Mouse (Mus musculus) limb, embryonic 15.5 days (tissue): ENCODE data around the gene Adk. TPM values are rescaled to one million over a fixed set of nuclear protein-coding genes. Genes with fewer than 3 reads are reported as not detected.

Experiments
- ATAC-seq: fragments of 200-750 bp; cut with Nextera tagmentation; 2 replicates; pipeline ENCODE4 v1.8.0; 2017; ENCODE audit warnings: low read depth, moderate TSS enrichment; ENCODE audit not compliant: insufficient number of reproducible peaks, low FRiP score, low TSS enrichment
- H3K27ac ChIP-seq: fragments of 300-500 bp; sonication (generic); 2 replicates; pipeline ENCODE4 v1.5.1; 2015; ENCODE audit warnings: moderate library complexity, mild to moderate bottlenecking, inconsistent platforms
- H3K27me3 ChIP-seq: fragments of 300-500 bp; sonication (generic); 2 replicates; pipeline ENCODE4 v1.6.1; 2015; ENCODE audit warnings: inconsistent platforms
- H3K36me3 ChIP-seq: fragments of 300-500 bp; sonication (generic); 2 replicates; pipeline ENCODE4 v1.6.1; 2015; ENCODE audit warnings: inconsistent platforms
- H3K4me1 ChIP-seq: fragments of 300-500 bp; sonication (generic); 2 replicates; pipeline ENCODE4 v1.6.1; 2015; ENCODE audit warnings: inconsistent platforms
- H3K4me2 ChIP-seq: fragments of 300-500 bp; sonication (generic); 2 replicates; pipeline ENCODE4 v1.6.1; 2015; ENCODE audit warnings: mild to moderate bottlenecking, inconsistent platforms
- H3K4me3 ChIP-seq: fragments of 300-500 bp; sonication (generic); 2 replicates; pipeline ENCODE4 v1.5.1; 2015; ENCODE audit warnings: mild to moderate bottlenecking, inconsistent platforms
- H3K9ac ChIP-seq: fragments of 300-500 bp; sonication (generic); 2 replicates; pipeline ENCODE4 v1.6.1; 2015; ENCODE audit warnings: inconsistent platforms
- H3K9me3 ChIP-seq: fragments of 300-500 bp; sonication (generic); 2 replicates; pipeline ENCODE4 v1.6.1; 2016; ENCODE audit warnings: inconsistent platforms
- WGBS: fragments of 180-500 bp; shearing (Covaris S2); methylation state at CpG from one replicate; pipeline ENCODE4 v1.1.7; 2015; 5-methylcytosine and 5-hydroxymethylcytosine counted together
- polyA plus RNA-seq: library from polyadenylated mRNA; unstranded; fragments of >200 nt; fragmentation: Nextera tagmentation; extraction: Ambion mirVana; gene quantifications from 2 replicates; pipeline ENCODE4 v1.2.1, GENCODE M21; 2015

Adk gene
- polyA plus RNA-seq, 1 experiment from 2014 or later, result 148 TPM

- no peaks in the 10 kb centered on the region for H3K27me3 ChIP-seq
- no peaks in the 10 kb centered on the region for H3K9me3 ChIP-seq
- no peak for ATAC-seq
- no peaks in the 10 kb centered on the region for H3K36me3 ChIP-seq
- H3K4me2 ChIP-seq, result no peak overlapping the region
- H3K4me3 ChIP-seq, result no peak overlapping the region
- H3K27ac ChIP-seq, result no peak overlapping the region
- H3K9ac ChIP-seq, result no peak overlapping the region
- WGBS, result 72% methylated on average over 11 of the region's 11 CpGs
- H3K4me1 ChIP-seq, result no peaks in the 10 kb centered on the region
Observed at GRCm38 (mm10) chr14:21335691-21336314, 283.4 kb downstream of the Adk start.

- 56% methylated on average over 4 of the region's 4 CpGs for WGBS
- no peaks in the 10 kb centered on the region for H3K27me3 ChIP-seq
- H3K4me1 ChIP-seq, result no peaks in the 10 kb centered on the region
- H3K9me3 ChIP-seq, result no peaks in the 10 kb centered on the region
- no peak overlapping the region for H3K4me2 ChIP-seq
- H3K36me3 ChIP-seq, result no peaks in the 10 kb centered on the region
- ATAC-seq, result no peak
- no peak overlapping the region for H3K27ac ChIP-seq
- no peak overlapping the region for H3K9ac ChIP-seq
- H3K4me3 ChIP-seq, result no peak overlapping the region
Observed at GRCm38 (mm10) chr14:21337948-21338347, 285.6 kb downstream of the Adk start.

- no peak overlapping the region for H3K4me2 ChIP-seq
- no peak overlapping the region for H3K9ac ChIP-seq
- no peak overlapping the region for H3K27ac ChIP-seq
- H3K4me3 ChIP-seq, result no peak overlapping the region
- H3K27me3 ChIP-seq, result no peaks in the 10 kb centered on the region
- H3K9me3 ChIP-seq, result no peaks in the 10 kb centered on the region
- no peak for ATAC-seq
- H3K4me1 ChIP-seq, result no peaks in the 10 kb centered on the region
- WGBS, result 77% methylated on average over 1 of the region's 1 CpGs
- no peaks in the 10 kb centered on the region for H3K36me3 ChIP-seq
Observed at GRCm38 (mm10) chr14:21341195-21341594, 288.8 kb downstream of the Adk start.

GRCm38 (mm10) chr14:21342984-21343383 lies 290.6 kb downstream of the Adk start:
- H3K9me3 ChIP-seq, result no peaks in the 10 kb centered on the region
- ATAC-seq, result no peak
- no peaks in the 10 kb centered on the region for H3K36me3 ChIP-seq
- no peak overlapping the region for H3K27ac ChIP-seq
- WGBS, result 59% methylated on average over 3 of the region's 3 CpGs
- H3K4me3 ChIP-seq, result no peak overlapping the region
- H3K4me2 ChIP-seq, result no peak overlapping the region
- no peaks in the 10 kb centered on the region for H3K4me1 ChIP-seq
- H3K27me3 ChIP-seq, result no peaks in the 10 kb centered on the region
- H3K9ac ChIP-seq, result no peak overlapping the region

GRCm38 (mm10) chr14:21344896-21345295 lies 292.5 kb downstream of the Adk start:
- 87% methylated on average over 6 of the region's 6 CpGs for WGBS
- H3K4me2 ChIP-seq, result no peak overlapping the region
- no peaks in the 10 kb centered on the region for H3K9me3 ChIP-seq
- H3K36me3 ChIP-seq, result no peaks in the 10 kb centered on the region
- no peaks in the 10 kb centered on the region for H3K27me3 ChIP-seq
- H3K4me3 ChIP-seq, result no peak overlapping the region
- H3K9ac ChIP-seq, result no peak overlapping the region
- no peaks in the 10 kb centered on the region for H3K4me1 ChIP-seq
- ATAC-seq, result no peak
- H3K27ac ChIP-seq, result no peak overlapping the region

- H3K9me3 ChIP-seq, result no peaks in the 10 kb centered on the region
- no peak for ATAC-seq
- 0 out of 2 replicates have a peak, but pooled peaks cover 9% of the 10 kb centered on the region for H3K4me1 ChIP-seq
- 42% methylated on average over 6 of the region's 6 CpGs for WGBS
- H3K27me3 ChIP-seq, result no peaks in the 10 kb centered on the region
- no peaks in the 10 kb centered on the region for H3K36me3 ChIP-seq
- no peak overlapping the region for H3K9ac ChIP-seq
- H3K4me2 ChIP-seq, result no peak overlapping the region
- H3K27ac ChIP-seq, result no peak overlapping the region
- no peak overlapping the region for H3K4me3 ChIP-seq
Observed at GRCm38 (mm10) chr14:21348611-21349260, 296.4 kb downstream of the Adk start.

GRCm38 (mm10) chr14:21351646-21352045 lies 299.3 kb downstream of the Adk start:
- no peak overlapping the region for H3K4me2 ChIP-seq
- H3K27me3 ChIP-seq, result no peaks in the 10 kb centered on the region
- peaks cover 13% of the 10 kb centered on the region; the same call in 1 of the 2 replicates for H3K4me1 ChIP-seq
- no peaks in the 10 kb centered on the region for H3K9me3 ChIP-seq
- no peaks in the 10 kb centered on the region for H3K36me3 ChIP-seq
- 0 out of 2 replicates have a peak overlapping the region, but pooled peaks have one; percentile 27 for H3K27ac ChIP-seq
- WGBS, result 43% methylated on average over 2 of the region's 2 CpGs
- H3K9ac ChIP-seq, result no peak overlapping the region
- ATAC-seq, result no peak
- no peak overlapping the region for H3K4me3 ChIP-seq

GRCm38 (mm10) chr14:21356286-21356685 lies 303.9 kb downstream of the Adk start:
- H3K4me3 ChIP-seq, result no peak overlapping the region
- no peak overlapping the region for H3K9ac ChIP-seq
- H3K9me3 ChIP-seq, result no peaks in the 10 kb centered on the region
- ATAC-seq, result no peak
- H3K27me3 ChIP-seq, result no peaks in the 10 kb centered on the region
- H3K4me2 ChIP-seq, result no peak overlapping the region
- H3K4me1 ChIP-seq, result peaks cover 11% of the 10 kb centered on the region; the same call in 1 of the 2 replicates
- 15% methylated on average over 1 of the region's 1 CpGs for WGBS
- no peak overlapping the region for H3K27ac ChIP-seq
- no peaks in the 10 kb centered on the region for H3K36me3 ChIP-seq

GRCm38 (mm10) chr14:21359207-21359895 lies 307.0 kb downstream of the Adk start:
- H3K9ac ChIP-seq, result no peak overlapping the region
- 57% methylated on average over 10 of the region's 10 CpGs for WGBS
- no peak for ATAC-seq

GRCm38 (mm10) chr14:21359896-21360525 lies 307.6 kb downstream of the Adk start:
- WGBS, result 87% methylated on average over 8 of the region's 12 CpGs
- Histone ChIP-seq H3K4me1 (peaks cover 9% of the 10 kb centered on the region; the same call in 1 of the 2 replicates), H3K9me3 (no peaks in the 10 kb centered on the region), H3K4me3 (no peak overlapping the region), H3K27me3 (no peaks in the 10 kb centered on the region), H3K36me3 (no peaks in the 10 kb centered on the region), H3K4me2 (no peak overlapping the region), H3K27ac (no peak overlapping the region), H3K9ac (no peak overlapping the region)
- no peak for ATAC-seq

More at GRCm38 (mm10) chr14:21359207-21359895, 307.0 kb downstream of the Adk start:
- Histone ChIP-seq H3K27me3 (no peaks in the 10 kb centered on the region), H3K27ac (no peak overlapping the region), H3K4me3 (no peak overlapping the region), H3K4me1 (peaks cover 9% of the 10 kb centered on the region; the same call in 1 of the 2 replicates), H3K9me3 (no peaks in the 10 kb centered on the region), H3K4me2 (no peak overlapping the region), H3K36me3 (no peaks in the 10 kb centered on the region)

GRCm38 (mm10) chr14:21367095-21367494 lies 314.7 kb downstream of the Adk start:
- Histone ChIP-seq H3K9ac (no peak overlapping the region), H3K4me1 (peaks cover 15% of the 10 kb centered on the region), H3K9me3 (no peaks in the 10 kb centered on the region), H3K27ac (no peak overlapping the region), H3K36me3 (no peaks in the 10 kb centered on the region), H3K27me3 (no peaks in the 10 kb centered on the region), H3K4me3 (no peak overlapping the region), H3K4me2 (no peak overlapping the region)
- ATAC-seq, result no peak
- WGBS, result 64% methylated on average over 2 of the region's 2 CpGs

- no peak overlapping the region for H3K4me3 ChIP-seq
- H3K4me2 ChIP-seq, result no peak overlapping the region
- H3K36me3 ChIP-seq, result no peaks in the 10 kb centered on the region
- H3K9me3 ChIP-seq, result no peaks in the 10 kb centered on the region
- no peaks in the 10 kb centered on the region for H3K27me3 ChIP-seq
- H3K27ac ChIP-seq, result no peak overlapping the region
- H3K9ac ChIP-seq, result no peak overlapping the region
- no peak for ATAC-seq
- peaks cover 15% of the 10 kb centered on the region for H3K4me1 ChIP-seq
- 48% methylated on average over 2 of the region's 2 CpGs for WGBS
Observed at GRCm38 (mm10) chr14:21368622-21369021, 316.2 kb downstream of the Adk start.
